Mouse (Mus musculus) heart, adult 2 months (tissue): ENCODE measurements at regions not wholly inside any gene's neighbourhood (a gene's known extent, or its start where the extent isn't known, plus 50 kb on each side); places are given as distances from the start of the nearest gene placed in this dataset.

Experiments used
- CTCF ChIP-seq: fragments of 200-600 bp; IDR thresholded peaks from 2 replicates; pipeline ENCODE4 v1.8.1; 2022; ENCODE audit warnings: antibody characterized with exemption, mild to moderate bottlenecking, moderate library complexity
- POLR2A ChIP-seq: fragments of 200-500 bp; IDR thresholded peaks from 2 replicates; pipeline ENCODE4 v1.6.1; 2011; ENCODE audit warnings: mild to moderate bottlenecking, low read depth, low read length, control low read depth; ENCODE audit not compliant: insufficient read depth

- TF ChIP-seq CTCF (no peak), POLR2A (no peak)
Observed at GRCm38 (mm10) chr6:139108263-139108662, 393.5 kb downstream of the Rergl start.
